Mouse (Mus musculus) hindbrain, embryonic 13.5 days (tissue): ENCODE measurements at regions not wholly inside any gene's neighbourhood (a gene's known extent, or its start where the extent isn't known, plus 50 kb on each side); places are given as distances from the start of the nearest gene placed in this dataset.
A peak's percentile ranks its signal among the peaks of the same experiment; 100 is the strongest.

Source experiments
- ATAC-seq: fragments of 200-750 bp; cut with Nextera tagmentation; 2 replicates; pipeline ENCODE4 v1.8.0; 2017; ENCODE audit warnings: moderate TSS enrichment; ENCODE audit not compliant: low FRiP score
- H3K27ac ChIP-seq: fragments of 300-500 bp; sonication (generic); 2 replicates; pipeline ENCODE4 v1.5.1; 2015; ENCODE audit warnings: inconsistent platforms, mild to moderate bottlenecking, moderate library complexity
- H3K27me3 ChIP-seq: fragments of 300-500 bp; sonication (generic); 2 replicates; pipeline ENCODE4 v1.6.1; 2015; ENCODE audit warnings: mild to moderate bottlenecking, inconsistent platforms
- H3K36me3 ChIP-seq: fragments of 300-500 bp; sonication (generic); 2 replicates; pipeline ENCODE4 v1.6.1; 2015; ENCODE audit warnings: mild to moderate bottlenecking, inconsistent platforms
- H3K4me1 ChIP-seq: fragments of 300-500 bp; sonication (generic); replicated peaks from 2 replicates; pipeline ENCODE4 v1.6.1; 2015; ENCODE audit warnings: inconsistent platforms
- H3K4me2 ChIP-seq: fragments of 300-500 bp; sonication (generic); 2 replicates; pipeline ENCODE4 v1.6.1; 2015; ENCODE audit warnings: inconsistent platforms, mild to moderate bottlenecking, moderate library complexity
- H3K4me3 ChIP-seq: fragments of 300-500 bp; sonication (generic); 2 replicates; pipeline ENCODE4 v1.5.1; 2015; ENCODE audit warnings: mild to moderate bottlenecking, inconsistent platforms
- H3K9ac ChIP-seq: fragments of 300-500 bp; sonication (generic); 2 replicates; pipeline ENCODE4 v1.6.1; 2015; ENCODE audit warnings: mild to moderate bottlenecking, inconsistent platforms
- H3K9me3 ChIP-seq: fragments of 300-500 bp; sonication (generic); 2 replicates; pipeline ENCODE4 v1.6.1; 2016; ENCODE audit warnings: inconsistent platforms
- WGBS: fragments of 180-500 bp; shearing (Covaris S2); methylation state at CpG from one replicate; pipeline ENCODE4 v1.1.7; 2015; 5-methylcytosine and 5-hydroxymethylcytosine counted together

- no peak overlapping the region for H3K4me2 ChIP-seq
- no peak overlapping the region for H3K4me3 ChIP-seq
- H3K27ac ChIP-seq = no peak overlapping the region
- H3K36me3 ChIP-seq = no peaks in the 10 kb centered on the region
- peaks cover 10% of the 10 kb centered on the region for H3K4me1 ChIP-seq
- no peak for ATAC-seq
- no peak overlapping the region for H3K9ac ChIP-seq
- no peaks in the 10 kb centered on the region for H3K27me3 ChIP-seq
- 13% methylated on average over 4 of the region's 4 CpGs for WGBS
- 0 out of 2 replicates have a peak, but pooled peaks cover under 1% of the 10 kb centered on the region for H3K9me3 ChIP-seq
These were observed 379.6 kb upstream of the Kazn start for GRCm38 (mm10) chr4:142618770-142619169.

GRCm38 (mm10) chr4:142617676-142618075 lies 378.5 kb upstream of the Kazn start:
- no peak overlapping the region for H3K9ac ChIP-seq
- ATAC-seq = no peak
- no peaks in the 10 kb centered on the region for H3K27me3 ChIP-seq
- H3K36me3 ChIP-seq = no peaks in the 10 kb centered on the region
- no peak overlapping the region for H3K4me2 ChIP-seq
- WGBS = 65% methylated on average over 5 of the region's 5 CpGs
- H3K27ac ChIP-seq = no peak overlapping the region
- peaks cover 8% of the 10 kb centered on the region for H3K4me1 ChIP-seq
- no peak overlapping the region for H3K4me3 ChIP-seq
- H3K9me3 ChIP-seq = no peaks in the 10 kb centered on the region

- Histone ChIP-seq H3K9ac (no peak overlapping the region), H3K4me2 (no peak overlapping the region), H3K9me3 (no peaks in the 10 kb centered on the region), H3K27me3 (no peaks in the 10 kb centered on the region), H3K36me3 (no peaks in the 10 kb centered on the region), H3K4me1 (0 out of 2 replicates have a peak, but pooled peaks cover 1% of the 10 kb centered on the region), H3K4me3 (no peak overlapping the region), H3K27ac (no peak overlapping the region)
- ATAC-seq = no peak
- 69% methylated on average over 7 of the region's 7 CpGs for WGBS
These were observed 377.7 kb upstream of the Kazn start for GRCm38 (mm10) chr4:142616901-142617300.

GRCm38 (mm10) chr4:142605098-142605497 lies 365.9 kb upstream of the Kazn start:
- no peak overlapping the region for H3K9ac ChIP-seq
- WGBS = 88% methylated on average over 3 of the region's 3 CpGs
- H3K27me3 ChIP-seq = no peaks in the 10 kb centered on the region
- no peaks in the 10 kb centered on the region for H3K4me1 ChIP-seq
- no peak overlapping the region for H3K4me3 ChIP-seq
- H3K27ac ChIP-seq = no peak overlapping the region
- no peak for ATAC-seq
- no peak overlapping the region for H3K4me2 ChIP-seq
- H3K36me3 ChIP-seq = no peaks in the 10 kb centered on the region
- H3K9me3 ChIP-seq = peaks cover 6% of the 10 kb centered on the region

GRCm38 (mm10) chr4:142597214-142597613 lies 358.0 kb upstream of the Kazn start:
- ATAC-seq = no peak
- Histone ChIP-seq H3K4me1 (no peaks in the 10 kb centered on the region), H3K27ac (no peak overlapping the region), H3K4me3 (no peak overlapping the region), H3K36me3 (no peaks in the 10 kb centered on the region), H3K9ac (no peak overlapping the region), H3K4me2 (no peak overlapping the region), H3K9me3 (peaks cover 7% of the 10 kb centered on the region), H3K27me3 (no peaks in the 10 kb centered on the region)
- WGBS = 70% methylated on average over 4 of the region's 4 CpGs

GRCm38 (mm10) chr4:142589084-142589741 lies 350.0 kb upstream of the Kazn start:
- Histone ChIP-seq H3K27ac (peak overlapping the region; percentile 82), H3K4me1 (peaks cover 34% of the 10 kb centered on the region), H3K4me3 (no peak overlapping the region), H3K36me3 (no peaks in the 10 kb centered on the region), H3K9me3 (no peaks in the 10 kb centered on the region), H3K4me2 (peak overlapping the region; percentile 45; the same call in 1 of the 2 replicates), H3K9ac (no peak overlapping the region), H3K27me3 (no peaks in the 10 kb centered on the region)
- 65% methylated on average over 7 of the region's 7 CpGs for WGBS
- ATAC-seq = no peak

GRCm38 (mm10) chr4:142588418-142589083 lies 349.4 kb upstream of the Kazn start:
- Histone ChIP-seq H3K9ac (peak overlapping the region; percentile 21), H3K27ac (peak overlapping the region; percentile 82), H3K4me2 (peak overlapping the region; percentile 45), H3K4me1 (peaks cover 34% of the 10 kb centered on the region), H3K27me3 (no peaks in the 10 kb centered on the region), H3K9me3 (no peaks in the 10 kb centered on the region), H3K36me3 (no peaks in the 10 kb centered on the region), H3K4me3 (peak overlapping the region; percentile 23)
- 41% methylated on average over 24 of the region's 24 CpGs for WGBS
- peak; percentile 80 for ATAC-seq

- H3K27me3 ChIP-seq = no peaks in the 10 kb centered on the region
- no peak overlapping the region for H3K4me3 ChIP-seq
- peaks cover 34% of the 10 kb centered on the region for H3K4me1 ChIP-seq
- no peak overlapping the region for H3K9ac ChIP-seq
- no peak for ATAC-seq
- 47% methylated on average over 22 of the region's 22 CpGs for WGBS
- H3K4me2 ChIP-seq = peak overlapping the region; percentile 10; the same call in 1 of the 2 replicates
- H3K36me3 ChIP-seq = no peaks in the 10 kb centered on the region
- H3K9me3 ChIP-seq = no peaks in the 10 kb centered on the region
- peak overlapping the region; percentile 82 for H3K27ac ChIP-seq
These were observed 348.3 kb upstream of the Kazn start for GRCm38 (mm10) chr4:142587345-142588035.

GRCm38 (mm10) chr4:142578536-142578935 lies 339.3 kb upstream of the Kazn start:
- no peak overlapping the region for H3K9ac ChIP-seq
- H3K27ac ChIP-seq = peak overlapping the region; percentile 78
- H3K9me3 ChIP-seq = no peaks in the 10 kb centered on the region
- H3K27me3 ChIP-seq = no peaks in the 10 kb centered on the region
- H3K36me3 ChIP-seq = no peaks in the 10 kb centered on the region
- H3K4me2 ChIP-seq = no peak overlapping the region
- peaks cover 26% of the 10 kb centered on the region for H3K4me1 ChIP-seq
- ATAC-seq = no peak
- H3K4me3 ChIP-seq = no peak overlapping the region
- 24% methylated on average over 4 of the region's 4 CpGs for WGBS

GRCm38 (mm10) chr4:142577519-142577918 lies 338.3 kb upstream of the Kazn start:
- ATAC-seq = no peak
- Histone ChIP-seq H3K9me3 (no peaks in the 10 kb centered on the region), H3K4me1 (peaks cover 26% of the 10 kb centered on the region), H3K4me3 (no peak overlapping the region), H3K9ac (no peak overlapping the region), H3K27ac (peak overlapping the region; percentile 78), H3K36me3 (no peaks in the 10 kb centered on the region), H3K4me2 (no peak overlapping the region), H3K27me3 (no peaks in the 10 kb centered on the region)
- WGBS = 24% methylated on average over 4 of the region's 4 CpGs

- Histone ChIP-seq H3K27me3 (no peaks in the 10 kb centered on the region), H3K27ac (no peak overlapping the region), H3K9ac (no peak overlapping the region), H3K36me3 (no peaks in the 10 kb centered on the region), H3K4me3 (no peak overlapping the region), H3K4me1 (peaks cover 32% of the 10 kb centered on the region), H3K4me2 (no peak overlapping the region), H3K9me3 (no peaks in the 10 kb centered on the region)
- 73% methylated on average over 1 of the region's 1 CpGs for WGBS
- no peak for ATAC-seq
These were observed 335.3 kb upstream of the Kazn start for GRCm38 (mm10) chr4:142574528-142574927.

- H3K36me3 ChIP-seq = no peaks in the 10 kb centered on the region
- H3K27me3 ChIP-seq = no peaks in the 10 kb centered on the region
- WGBS = 78% methylated on average over 7 of the region's 7 CpGs
- H3K9me3 ChIP-seq = no peaks in the 10 kb centered on the region
- H3K4me3 ChIP-seq = no peak overlapping the region
- peak overlapping the region; percentile 31 for H3K27ac ChIP-seq
- H3K4me2 ChIP-seq = no peak overlapping the region
- H3K9ac ChIP-seq = no peak overlapping the region
- no peak for ATAC-seq
- peaks cover 15% of the 10 kb centered on the region for H3K4me1 ChIP-seq
These were observed 331.5 kb upstream of the Kazn start for GRCm38 (mm10) chr4:142570712-142571111.
